Mouse (Mus musculus) forebrain, embryonic 12.5 days (tissue): ENCODE measurements around the gene Aloxe3. TPM values are rescaled to one million over a fixed set of nuclear protein-coding genes. Genes with fewer than 3 reads are reported as not detected.

Experiments used
- ATAC-seq: fragments of 200-750 bp; cut with Nextera tagmentation; 2 replicates; pipeline ENCODE4 v1.8.0; 2017; ENCODE audit warnings: moderate TSS enrichment; ENCODE audit not compliant: low FRiP score
- H3K27ac ChIP-seq: fragments of 300-500 bp; sonication (generic); 2 replicates; pipeline ENCODE4 v1.5.1; 2016; ENCODE audit warnings: mild to moderate bottlenecking
- H3K27me3 ChIP-seq: fragments of 300-500 bp; sonication (generic); 2 replicates; pipeline ENCODE4 v1.6.1; 2016; ENCODE audit warnings: mild to moderate bottlenecking
- H3K36me3 ChIP-seq: fragments of 300-500 bp; sonication (generic); replicated peaks from 2 replicates; pipeline ENCODE4 v1.6.1; 2016; ENCODE audit warnings: mild to moderate bottlenecking
- H3K4me1 ChIP-seq: fragments of 300-500 bp; sonication (generic); 2 replicates; pipeline ENCODE4 v1.6.1; 2016
- H3K4me2 ChIP-seq: fragments of 300-500 bp; sonication (generic); 2 replicates; pipeline ENCODE4 v1.6.1; 2016; ENCODE audit warnings: mild to moderate bottlenecking, moderate library complexity
- H3K4me3 ChIP-seq: fragments of 300-500 bp; sonication (generic); replicated peaks from 2 replicates; pipeline ENCODE4 v1.5.1; 2016; ENCODE audit warnings: mild to moderate bottlenecking
- H3K9ac ChIP-seq: fragments of 300-500 bp; sonication (generic); 2 replicates; pipeline ENCODE4 v1.6.1; 2016; ENCODE audit warnings: mild to moderate bottlenecking
- H3K9me3 ChIP-seq: fragments of 300-500 bp; sonication (generic); 2 replicates; pipeline ENCODE4 v1.6.1; 2016
- WGBS: fragments of 180-500 bp; shearing (Covaris S2); methylation state at CpG from one replicate; pipeline ENCODE4 v1.1.7; 2016; 5-methylcytosine and 5-hydroxymethylcytosine counted together
- polyA plus RNA-seq: library from polyadenylated mRNA; unstranded; fragments of >200 nt; fragmentation: Nextera tagmentation; extraction: Ambion mirVana; gene quantifications from 2 replicates; pipeline ENCODE4 v1.2.1, GENCODE M21; 2016

Gene Aloxe3
- polyA plus RNA-seq, 1 experiment from 2014 or later, result 0.55 TPM

GRCm38 (mm10) chr11:69103531-69104435 lies 21.9 kb upstream of the Aloxe3 start:
- no peaks in the 10 kb centered on the region for H3K27me3 ChIP-seq
- H3K4me3 ChIP-seq, result no peak overlapping the region; the same call in 1 of the 2 replicates
- ATAC-seq, result no peak
- no peak overlapping the region for H3K9ac ChIP-seq
- H3K36me3 ChIP-seq, result peaks cover 82% of the 10 kb centered on the region
- WGBS, result 87% methylated on average over 15 of the region's 15 CpGs
- no peak overlapping the region for H3K4me2 ChIP-seq
- peaks cover 24% of the 10 kb centered on the region for H3K4me1 ChIP-seq
- H3K9me3 ChIP-seq, result no peaks in the 10 kb centered on the region
- H3K27ac ChIP-seq, result no peak overlapping the region

GRCm38 (mm10) chr11:69104487-69104886 lies 21.2 kb upstream of the Aloxe3 start:
- Histone ChIP-seq H3K9me3 (no peaks in the 10 kb centered on the region), H3K27ac (no peak overlapping the region), H3K4me2 (no peak overlapping the region), H3K4me3 (no peak overlapping the region), H3K36me3 (peaks cover 89% of the 10 kb centered on the region), H3K9ac (no peak overlapping the region), H3K4me1 (peaks cover 18% of the 10 kb centered on the region), H3K27me3 (no peaks in the 10 kb centered on the region)
- no peak for ATAC-seq
- 93% methylated on average over 14 of the region's 14 CpGs for WGBS

DNA sequence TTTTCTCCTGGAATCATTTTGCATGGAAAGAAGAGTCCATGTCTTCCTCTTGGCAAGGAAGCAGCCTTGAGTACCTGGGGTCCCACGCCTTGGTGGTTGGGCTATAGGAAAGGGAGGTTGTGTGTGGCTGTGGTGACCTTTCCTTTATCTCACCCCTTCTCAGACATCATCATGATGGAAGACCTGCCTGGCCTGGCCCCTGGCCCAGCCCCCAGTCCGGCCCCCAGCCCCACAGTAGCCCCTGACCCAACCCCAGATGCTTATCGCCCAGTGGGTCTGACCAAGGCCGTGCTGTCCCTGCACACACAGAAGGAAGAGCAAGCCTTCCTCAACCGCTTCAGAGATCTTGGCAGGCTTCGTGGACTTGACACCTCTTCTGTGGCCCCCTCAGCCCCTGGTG lies 20.5 kb upstream of the Aloxe3 start:
- ATAC-seq, result no peak
- Histone ChIP-seq H3K4me3 (no peak overlapping the region), H3K27ac (no peak overlapping the region), H3K36me3 (peaks cover 89% of the 10 kb centered on the region), H3K27me3 (no peaks in the 10 kb centered on the region), H3K4me2 (no peak overlapping the region), H3K9ac (no peak overlapping the region), H3K4me1 (peaks cover 11% of the 10 kb centered on the region), H3K9me3 (no peaks in the 10 kb centered on the region)
- 93% methylated on average over 6 of the region's 6 CpGs for WGBS

- Histone ChIP-seq H3K9me3 (no peaks in the 10 kb centered on the region), H3K9ac (no peak overlapping the region), H3K27ac (no peak overlapping the region), H3K4me3 (no peak overlapping the region), H3K4me2 (no peak overlapping the region), H3K36me3 (peaks cover 87% of the 10 kb centered on the region), H3K4me1 (peaks cover 5% of the 10 kb centered on the region), H3K27me3 (no peaks in the 10 kb centered on the region)
- ATAC-seq, result no peak
- 89% methylated on average over 2 of the region's 2 CpGs for WGBS
Observed at GRCm38 (mm10) chr11:69105796-69106195, 19.9 kb upstream of the Aloxe3 start.

GRCm38 (mm10) chr11:69106299-69106698 lies 19.4 kb upstream of the Aloxe3 start:
- H3K36me3 ChIP-seq, result peaks cover 82% of the 10 kb centered on the region
- H3K4me2 ChIP-seq, result no peak overlapping the region
- no peak overlapping the region for H3K4me3 ChIP-seq
- no peak for ATAC-seq
- H3K9me3 ChIP-seq, result no peaks in the 10 kb centered on the region
- no peak overlapping the region for H3K9ac ChIP-seq
- H3K27me3 ChIP-seq, result no peaks in the 10 kb centered on the region
- 93% methylated on average over 11 of the region's 11 CpGs for WGBS
- peaks cover 1% of the 10 kb centered on the region; the same call in 1 of the 2 replicates for H3K4me1 ChIP-seq
- H3K27ac ChIP-seq, result no peak overlapping the region

DNA sequence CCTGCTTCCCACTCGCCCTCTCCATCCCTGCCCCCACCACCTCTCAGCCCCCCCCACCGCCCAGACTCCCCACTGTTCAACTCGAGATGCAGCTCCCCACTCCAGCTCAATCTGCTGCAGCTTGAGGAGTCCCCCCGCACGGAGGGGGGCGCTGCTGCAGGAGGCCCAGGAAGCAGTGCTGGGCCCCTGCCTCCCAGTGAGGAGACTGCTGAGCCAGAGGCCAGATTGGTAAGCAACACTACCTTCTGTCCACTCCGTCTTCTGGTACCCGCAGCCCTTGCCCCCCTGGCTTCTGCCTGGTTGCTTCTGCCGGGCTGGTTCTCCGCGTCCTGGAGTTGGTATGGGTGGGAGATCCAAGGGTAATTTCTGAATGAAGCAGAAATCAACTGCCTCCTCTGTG lies 18.9 kb upstream of the Aloxe3 start:
- no peak for ATAC-seq
- Histone ChIP-seq H3K9me3 (no peaks in the 10 kb centered on the region), H3K9ac (peak overlapping the region; percentile 12; the same call in 1 of the 2 replicates), H3K27me3 (peaks cover 3% of the 10 kb centered on the region; the same call in 1 of the 2 replicates), H3K4me1 (peaks cover 7% of the 10 kb centered on the region), H3K4me3 (no peak overlapping the region), H3K4me2 (no peak overlapping the region), H3K36me3 (peaks cover 77% of the 10 kb centered on the region), H3K27ac (no peak overlapping the region)
- 78% methylated on average over 11 of the region's 11 CpGs for WGBS

GRCm38 (mm10) chr11:69107676-69108075 lies 18.0 kb upstream of the Aloxe3 start:
- Histone ChIP-seq H3K36me3 (peaks cover 68% of the 10 kb centered on the region), H3K9ac (no peak overlapping the region)
- 88% methylated on average over 11 of the region's 11 CpGs for WGBS

GRCm38 (mm10) chr11:69108223-69108622 lies 17.5 kb upstream of the Aloxe3 start:
- H3K27ac ChIP-seq, result no peak overlapping the region
- no peaks in the 10 kb centered on the region for H3K9me3 ChIP-seq
- H3K9ac ChIP-seq, result no peak overlapping the region
- whole genome bisulfite sequencing, result 93% methylated on average over 9 of the region's 9 CpGs
- H3K4me3 ChIP-seq, result no peak overlapping the region
- peaks cover 16% of the 10 kb centered on the region for H3K27me3 ChIP-seq
- peaks cover 63% of the 10 kb centered on the region for H3K36me3 ChIP-seq
- no peak for ATAC-seq
- peaks cover 7% of the 10 kb centered on the region for H3K4me1 ChIP-seq
- H3K4me2 ChIP-seq, result no peak overlapping the region

More at GRCm38 (mm10) chr11:69107676-69108075, 18.0 kb upstream of the Aloxe3 start:
- ATAC-seq, result no peak
- H3K27me3 ChIP-seq, result peaks cover 11% of the 10 kb centered on the region
- H3K4me1 ChIP-seq, result peaks cover 7% of the 10 kb centered on the region
- no peak overlapping the region for H3K4me3 ChIP-seq
- H3K9me3 ChIP-seq, result no peaks in the 10 kb centered on the region
- no peak overlapping the region for H3K27ac ChIP-seq
- no peak overlapping the region for H3K4me2 ChIP-seq

DNA sequence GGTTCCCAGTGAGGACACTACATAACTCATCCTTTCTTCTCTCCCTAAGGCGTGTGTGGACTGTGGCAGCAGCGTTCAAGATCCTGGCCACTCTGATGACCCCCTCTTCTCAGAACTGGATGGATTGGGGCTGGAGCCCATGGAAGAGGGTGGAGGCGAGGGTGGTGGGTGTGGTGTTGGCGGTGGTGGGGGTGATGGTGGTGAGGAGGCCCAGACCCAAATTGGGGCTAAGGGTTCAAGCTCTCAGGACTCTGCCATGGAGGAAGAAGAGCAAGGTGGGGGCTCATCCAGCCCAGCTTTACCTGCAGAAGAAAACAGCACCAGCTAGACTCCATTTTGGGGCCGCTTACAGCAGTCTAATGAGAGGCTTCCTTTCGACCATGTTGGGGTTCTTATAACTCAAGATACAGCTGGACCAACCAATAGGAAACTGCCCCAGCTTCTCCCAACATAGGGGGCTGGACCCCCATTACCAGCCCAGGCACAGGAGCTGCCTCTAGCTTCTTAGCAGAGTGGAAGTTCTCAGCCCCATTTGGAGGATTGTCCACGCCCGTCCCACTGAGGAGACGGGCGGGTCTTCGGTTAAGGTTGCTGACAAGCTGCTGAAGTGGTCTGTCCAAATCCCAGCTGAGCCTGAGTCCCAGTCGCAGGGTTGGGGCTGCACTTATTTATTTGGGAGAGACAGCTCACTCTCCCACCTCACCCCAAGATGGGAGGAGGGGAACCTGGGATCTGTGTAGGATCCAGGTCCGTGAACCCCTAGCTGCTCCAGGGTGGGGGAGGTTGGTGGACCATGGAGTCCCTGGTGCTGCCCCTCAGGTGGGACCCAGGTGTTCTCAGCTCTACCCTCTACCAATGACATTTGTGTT lies 16.4 kb upstream of the Aloxe3 start:
- 79% methylated on average over 13 of the region's 13 CpGs for WGBS
- Histone ChIP-seq H3K27me3 (peaks cover 17% of the 10 kb centered on the region), H3K9me3 (no peaks in the 10 kb centered on the region), H3K4me2 (no peak overlapping the region), H3K27ac (no peak overlapping the region), H3K4me3 (0 out of 2 replicates have a peak overlapping the region, but pooled peaks have one; percentile 42), H3K4me1 (peaks cover 7% of the 10 kb centered on the region), H3K9ac (no peak overlapping the region), H3K36me3 (peaks cover 52% of the 10 kb centered on the region)
- no peak for ATAC-seq

DNA sequence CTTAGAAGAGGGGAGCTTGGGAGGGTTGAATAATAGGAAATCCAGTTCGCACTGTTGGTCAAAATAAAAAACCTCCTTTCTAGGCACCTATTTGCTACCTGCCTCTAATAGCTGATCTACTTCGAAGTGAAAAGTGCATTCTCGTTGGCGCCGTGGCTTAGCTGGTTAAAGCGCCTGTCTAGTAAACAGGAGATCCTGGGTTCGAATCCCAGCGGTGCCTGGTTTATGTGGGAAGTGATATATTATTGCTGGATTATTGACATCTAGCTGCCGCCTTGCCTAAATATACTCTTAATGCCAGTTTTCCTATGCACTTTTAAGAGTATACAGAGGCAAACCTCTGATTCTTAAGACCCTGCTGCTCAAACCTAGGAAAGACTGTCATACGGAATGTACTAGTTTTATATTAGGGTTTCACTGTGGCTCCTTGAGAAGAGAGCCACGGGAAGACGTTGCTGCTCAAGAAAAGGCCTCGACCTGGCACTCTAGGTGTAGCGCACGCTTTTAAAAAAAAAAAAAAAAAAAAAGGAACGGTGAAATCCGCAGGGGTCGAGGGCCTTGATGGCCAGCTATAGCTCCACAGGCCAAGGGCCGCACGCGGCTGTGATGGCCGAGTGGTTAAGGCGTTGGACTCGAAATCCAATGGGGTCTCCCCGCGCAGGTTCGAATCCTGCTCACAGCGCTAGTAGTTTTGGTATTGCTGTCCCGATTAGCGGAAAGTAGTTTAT lies 15.2 kb upstream of the Aloxe3 start:
- peak overlapping the region; percentile 31; the same call in 1 of the 2 replicates for H3K27ac ChIP-seq
- peaks cover 40% of the 10 kb centered on the region for H3K36me3 ChIP-seq
- peaks cover 22% of the 10 kb centered on the region for H3K27me3 ChIP-seq
- peak overlapping the region; percentile 52 for H3K4me2 ChIP-seq
- H3K9me3 ChIP-seq, result no peaks in the 10 kb centered on the region
- H3K4me3 ChIP-seq, result peak overlapping the region; percentile 42
- H3K4me1 ChIP-seq, result peaks cover 7% of the 10 kb centered on the region
- under 1% methylated on average over 30 of the region's 30 CpGs for WGBS
- H3K9ac ChIP-seq, result peak overlapping the region; percentile 36
- ATAC-seq, result peak; percentile 72

GRCm38 (mm10) chr11:69111051-69111810 lies 14.5 kb upstream of the Aloxe3 start:
- peak overlapping the region; percentile 36 for H3K9ac ChIP-seq
- peaks cover 30% of the 10 kb centered on the region for H3K27me3 ChIP-seq
- H3K9me3 ChIP-seq, result no peaks in the 10 kb centered on the region
- WGBS, result 6% methylated on average over 21 of the region's 21 CpGs
- H3K36me3 ChIP-seq, result peaks cover 33% of the 10 kb centered on the region
- H3K4me2 ChIP-seq, result peak overlapping the region; percentile 52
- H3K27ac ChIP-seq, result no peak overlapping the region
- no peak for ATAC-seq
- peak overlapping the region; percentile 42 for H3K4me3 ChIP-seq
- peaks cover 7% of the 10 kb centered on the region for H3K4me1 ChIP-seq
